Mouse (Mus musculus): ENCODE measurements around the gene Dbndd1.

- TF ChIP-seq GATA1 (IDR thresholded peaks at IDR 0.05; ENCODE audit: borderline replicate concordance, low read length) (no peak), FLI1 (IDR thresholded peaks at IDR 0.05; ENCODE audit: low read length) (no peak)
These were observed 256 bp upstream of the Dbndd1 start for GRCm38 (mm10) chr8:123515540-123515897.
